Mouse (Mus musculus) lung, embryonic 14.5 days (tissue): ENCODE measurements around the gene Fmo3. TPM values are rescaled to one million over a fixed set of nuclear protein-coding genes. Genes with fewer than 3 reads are reported as not detected.

Source experiments
- ATAC-seq: fragments of 200-750 bp; cut with Nextera tagmentation; 2 replicates; pipeline ENCODE4 v1.8.0; 2017; ENCODE audit warnings: mild to moderate bottlenecking, moderate TSS enrichment, moderate library complexity; ENCODE audit not compliant: insufficient read depth
- DNase-seq: peaks from one replicate; pipeline ENCODE4 v3.0.0-alpha.2; 2015
- H3K27ac ChIP-seq: fragments of 300-500 bp; sonication (generic); 2 replicates; pipeline ENCODE4 v1.5.1; 2014; ENCODE audit warnings: low read depth, mild to moderate bottlenecking, moderate library complexity
- H3K27me3 ChIP-seq: fragments of 300-500 bp; sonication (generic); 2 replicates; pipeline ENCODE4 v1.6.1; 2014; ENCODE audit warnings: low read length, control low read depth; ENCODE audit not compliant: insufficient read depth
- H3K36me3 ChIP-seq: fragments of 300-500 bp; sonication (generic); 2 replicates; pipeline ENCODE4 v1.6.1; 2014; ENCODE audit warnings: control low read depth; ENCODE audit not compliant: insufficient read depth
- H3K4me1 ChIP-seq: fragments of 300-500 bp; sonication (generic); 2 replicates; pipeline ENCODE4 v1.6.1; 2014; ENCODE audit warnings: antibody characterized with exemption, control low read depth; ENCODE audit not compliant: insufficient read depth
- H3K4me2 ChIP-seq: fragments of 300-500 bp; sonication (generic); 2 replicates; pipeline ENCODE4 v1.6.1; 2014; ENCODE audit warnings: mild to moderate bottlenecking
- H3K4me3 ChIP-seq: fragments of 300-500 bp; sonication (generic); 2 replicates; pipeline ENCODE4 v1.5.1; 2014; ENCODE audit warnings: low read depth, low read length
- H3K9ac ChIP-seq: fragments of 300-500 bp; sonication (generic); 2 replicates; pipeline ENCODE4 v1.6.1; 2014
- H3K9me3 ChIP-seq: fragments of 300-500 bp; sonication (generic); 2 replicates; pipeline ENCODE4 v1.6.1; 2016; ENCODE audit warnings: low read depth, low read length, control low read depth
- CTCF ChIP-seq: IDR thresholded peaks from 2 replicates; pipeline ENCODE4 v1.5.1; 2016; ENCODE audit warnings: antibody characterized with exemption, low read depth
- WGBS: fragments of 180-500 bp; shearing (Covaris S2); extraction: QIAGEN DNeasy Blood & Tissue Kit; methylation state at CpG from one replicate; pipeline ENCODE4 v1.1.7; 2014; 5-methylcytosine and 5-hydroxymethylcytosine counted together
- polyA plus RNA-seq: library from polyadenylated mRNA; unstranded; fragments of >200 nt; fragmentation: Nextera tagmentation; extraction: Ambion mirVana; gene quantifications from 2 replicates; pipeline ENCODE4 v1.2.1, GENCODE M21; 2014

Fmo3 gene
- polyA plus RNA-seq = not detected in 2 replicates

DNA sequence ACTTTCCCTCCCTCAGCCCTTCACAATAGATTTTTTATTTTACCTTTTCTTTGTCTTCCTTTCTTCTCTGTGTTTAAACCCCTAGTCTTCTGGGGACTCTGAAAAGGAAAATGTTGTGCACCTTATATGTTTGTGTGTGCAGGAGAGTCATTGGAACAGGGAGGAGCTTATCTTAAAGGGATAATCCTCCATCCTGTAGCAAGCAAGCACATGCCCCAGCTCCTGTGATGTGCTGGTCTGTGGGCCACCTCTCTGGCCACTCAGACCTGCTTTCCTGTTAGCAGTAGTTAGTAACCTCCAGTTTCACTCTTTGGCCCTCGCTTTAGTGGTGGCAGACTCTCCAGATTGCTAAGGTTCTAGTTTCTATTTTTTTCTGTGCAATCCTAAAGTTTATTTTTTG is at the start of gene Fmo3:
Gene Fmo3, minus strand, starts transcription at position 101 of the 400 bp plus-strand sequence.
- WGBS = 55% methylated on average over 1 of the region's 1 CpGs
- Histone ChIP-seq H3K27ac (no peak within 1 kb of the TSS), H3K27me3 (no peaks in the 10 kb centered on the region), H3K9ac (no peak within 1 kb of the TSS), H3K4me1 (no peaks in the 10 kb centered on the region), H3K4me2 (no peak within 1 kb of the TSS), H3K9me3 (no peaks in the 10 kb centered on the region), H3K36me3 (no peaks in the 10 kb centered on the region), H3K4me3 (no peak within 1 kb of the TSS)
- no peak for DNase-seq
- TF ChIP-seq CTCF = no peak
- no peak for ATAC-seq

DNA sequence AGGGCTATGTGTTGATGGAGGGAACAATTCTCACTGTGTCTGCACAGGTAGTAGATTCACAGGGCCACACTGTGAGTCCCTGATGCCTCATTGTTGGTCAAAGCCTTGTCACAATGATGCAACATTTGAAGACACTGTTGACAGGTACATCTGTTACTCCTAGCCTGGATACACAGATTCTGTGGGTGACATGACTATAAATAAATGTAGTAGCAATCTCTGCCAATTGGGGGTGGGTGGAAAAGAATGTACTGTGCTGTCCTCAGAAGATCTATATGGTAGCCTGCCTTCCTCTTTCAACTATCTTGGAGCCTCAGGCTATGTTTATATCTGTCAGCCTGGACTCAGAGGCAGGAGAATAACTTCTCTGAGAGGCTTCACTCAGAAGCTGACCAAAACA is 38.7 kb upstream of the Fmo3 start:
- H3K36me3 ChIP-seq = no peaks in the 10 kb centered on the region
- H3K4me2 ChIP-seq = no peak overlapping the region
- no peak for TF ChIP-seq CTCF
- no peak overlapping the region for H3K4me3 ChIP-seq
- no peak for DNase-seq
- no peaks in the 10 kb centered on the region for H3K4me1 ChIP-seq
- H3K9me3 ChIP-seq = no peaks in the 10 kb centered on the region
- no peak overlapping the region for H3K27ac ChIP-seq
- H3K9ac ChIP-seq = no peak overlapping the region
- no peak for ATAC-seq
- H3K27me3 ChIP-seq = no peaks in the 10 kb centered on the region

DNA sequence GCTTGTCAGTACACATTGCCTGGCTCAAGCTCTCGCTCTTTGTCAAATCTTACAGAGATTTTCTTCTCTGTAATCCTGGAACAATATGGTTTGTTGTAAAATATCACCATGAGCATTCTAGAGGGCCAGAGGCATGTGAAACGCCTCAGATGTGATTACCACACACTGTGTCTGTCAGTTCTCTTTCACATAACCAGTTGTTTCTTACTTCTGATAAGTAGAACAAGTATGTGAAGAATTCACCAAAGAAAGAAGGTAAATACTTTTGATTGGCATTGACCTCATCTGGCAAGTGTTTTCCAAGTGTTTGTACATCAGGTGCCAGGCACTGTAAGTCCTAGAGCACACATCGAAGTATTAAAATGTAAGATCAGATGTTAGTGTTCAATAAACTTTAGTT is 24.9 kb upstream of the Fmo3 start:
- Histone ChIP-seq H3K9ac (no peak overlapping the region), H3K36me3 (no peaks in the 10 kb centered on the region), H3K4me2 (no peak overlapping the region), H3K4me1 (no peaks in the 10 kb centered on the region), H3K4me3 (no peak overlapping the region), H3K27ac (no peak overlapping the region), H3K27me3 (no peaks in the 10 kb centered on the region), H3K9me3 (no peaks in the 10 kb centered on the region)
- DNase-seq (peak; percentile 17), ATAC-seq (no peak)
- TF ChIP-seq CTCF = no peak
- 43% methylated on average over 3 of the region's 3 CpGs for WGBS

DNA sequence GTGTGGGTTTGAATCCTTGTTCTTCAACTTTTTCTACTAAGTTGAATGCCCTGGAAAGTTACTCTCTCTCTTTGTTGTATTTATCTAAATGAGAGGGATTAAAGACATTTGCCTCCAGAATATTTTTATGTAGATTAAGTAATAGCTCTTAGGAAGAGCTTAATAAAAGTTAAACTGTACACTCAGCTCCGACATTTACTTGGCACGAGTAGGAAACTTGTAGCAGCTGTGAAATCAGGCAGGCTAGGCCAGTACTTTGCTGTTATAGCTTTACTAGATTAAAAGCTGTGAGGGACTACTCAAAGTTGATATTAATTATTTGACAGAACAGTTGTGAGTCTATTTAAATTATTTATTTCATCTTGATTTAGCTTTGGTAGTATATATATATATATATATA is 19.2 kb upstream of the Fmo3 start:
- 47% methylated on average over 2 of the region's 2 CpGs for WGBS
- DNase-seq = peak; percentile 67

DNA sequence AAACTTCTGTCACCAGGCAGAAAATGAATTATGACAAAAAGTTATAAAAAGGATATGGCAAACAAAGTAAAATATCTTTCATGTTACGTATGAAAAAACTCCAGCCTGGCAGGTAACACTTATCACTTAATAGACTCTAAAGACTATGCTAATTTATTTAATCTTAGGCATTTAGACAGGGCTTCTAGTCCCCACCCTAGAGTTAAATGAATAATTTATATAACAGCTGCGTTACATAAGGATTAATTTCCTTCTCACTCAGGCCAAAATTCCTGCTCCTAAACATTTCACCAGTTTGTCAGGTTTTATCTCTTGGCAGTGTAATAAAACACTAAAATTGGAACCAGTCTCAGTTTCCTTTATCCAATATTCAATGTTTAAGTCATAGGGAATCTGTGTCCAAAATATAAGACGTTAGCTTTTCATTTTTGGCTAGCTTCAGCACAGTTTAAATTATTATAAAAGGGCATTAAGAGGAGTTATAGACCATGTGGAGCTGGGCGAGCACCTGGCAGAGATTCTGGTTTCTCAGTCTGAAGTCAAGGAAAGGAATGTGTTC is 17.0 kb upstream of the Fmo3 start:
- TF ChIP-seq CTCF = no peak
- DNase-seq (peak; percentile 62), ATAC-seq (peak; percentile 44; the same call in 1 of the 2 replicates)
- no peak overlapping the region for H3K4me3 ChIP-seq
- H3K4me2 ChIP-seq = no peak overlapping the region
- no peaks in the 10 kb centered on the region; the same call in 1 of the 2 replicates for H3K9me3 ChIP-seq
- H3K4me1 ChIP-seq = no peaks in the 10 kb centered on the region
- no peaks in the 10 kb centered on the region for H3K36me3 ChIP-seq
- no peak overlapping the region for H3K9ac ChIP-seq
- 36% methylated on average over 4 of the region's 4 CpGs for WGBS
- peak overlapping the region; percentile 54; the same call in 1 of the 2 replicates for H3K27ac ChIP-seq
- no peaks in the 10 kb centered on the region for H3K27me3 ChIP-seq

More for the DNA sequence above, 19.2 kb upstream of the Fmo3 start:
- Histone ChIP-seq H3K27ac (no peak overlapping the region), H3K36me3 (no peaks in the 10 kb centered on the region), H3K9me3 (no peaks in the 10 kb centered on the region; the same call in 1 of the 2 replicates), H3K4me3 (no peak overlapping the region), H3K4me1 (no peaks in the 10 kb centered on the region), H3K9ac (no peak overlapping the region), H3K4me2 (no peak overlapping the region), H3K27me3 (no peaks in the 10 kb centered on the region)
- peak; percentile 60; the same call in 1 of the 2 replicates for ATAC-seq
- TF ChIP-seq CTCF = no peak

DNA sequence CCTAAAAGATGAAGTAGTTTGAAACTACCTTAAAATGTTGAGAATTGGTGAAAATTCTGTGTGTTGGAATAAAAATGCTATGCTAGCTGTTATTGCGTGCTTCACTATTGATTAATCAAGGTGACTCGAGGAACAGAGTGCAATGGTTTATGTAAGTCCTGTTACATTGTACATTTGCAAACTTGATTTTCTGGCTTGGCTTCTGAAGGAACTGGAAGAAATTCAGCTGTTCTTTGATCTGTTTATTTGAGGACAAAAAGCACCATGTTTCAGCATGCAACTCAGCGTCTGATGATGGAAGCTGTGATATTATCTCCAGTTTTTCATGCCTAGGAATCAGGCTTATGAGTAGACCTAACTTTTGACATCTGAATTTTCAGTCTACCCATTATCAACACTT is 3.2 kb upstream of the Fmo3 start:
- H3K27me3 ChIP-seq = no peaks in the 10 kb centered on the region
- WGBS = 56% methylated on average over 3 of the region's 3 CpGs
- no peak overlapping the region for H3K27ac ChIP-seq
- no peak overlapping the region for H3K4me3 ChIP-seq
- DNase-seq (peak; percentile 7), ATAC-seq (no peak)
- no peaks in the 10 kb centered on the region for H3K4me1 ChIP-seq
- H3K9ac ChIP-seq = no peak overlapping the region
- no peak for TF ChIP-seq CTCF
- H3K4me2 ChIP-seq = no peak overlapping the region
- H3K9me3 ChIP-seq = no peaks in the 10 kb centered on the region
- H3K36me3 ChIP-seq = no peaks in the 10 kb centered on the region

DNA sequence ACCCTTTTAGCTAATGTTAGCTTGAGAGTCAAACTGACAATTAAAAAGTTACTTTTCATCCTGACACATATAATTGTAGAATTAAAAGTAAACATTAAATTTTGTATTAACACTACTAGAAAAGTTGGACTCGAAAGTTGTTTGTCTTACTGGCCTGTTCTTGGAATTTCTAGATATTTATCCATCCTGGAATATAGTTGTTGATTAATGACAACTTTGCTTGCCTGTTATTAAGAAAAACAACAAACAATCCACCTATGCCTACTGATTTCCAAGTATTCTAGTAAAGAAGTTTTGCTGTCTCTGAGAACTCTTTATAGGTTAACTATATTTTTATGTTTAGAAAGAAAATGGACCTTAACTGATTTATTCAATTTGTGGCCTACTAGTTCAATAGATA is 2.4 kb upstream of the Fmo3 start:
- H3K4me1 ChIP-seq = no peaks in the 10 kb centered on the region
- no peak overlapping the region for H3K27ac ChIP-seq
- no peak overlapping the region for H3K9ac ChIP-seq
- H3K4me3 ChIP-seq = no peak overlapping the region
- ATAC-seq (no peak), DNase-seq (no peak)
- WGBS = 72% methylated on average over 1 of the region's 1 CpGs
- H3K36me3 ChIP-seq = no peaks in the 10 kb centered on the region
- H3K27me3 ChIP-seq = no peaks in the 10 kb centered on the region
- no peak overlapping the region for H3K4me2 ChIP-seq
- no peak for TF ChIP-seq CTCF
- no peaks in the 10 kb centered on the region for H3K9me3 ChIP-seq
